Mouse (Mus musculus) frontal cortex, adult (tissue): Measurements from ENCODE around the gene Spag9.

Experiments used
- ATAC-seq: cut with Nextera tagmentation; 2 replicates; pipeline ENCODE4 v1.9.2; 2017; ENCODE audit warnings: mild to moderate bottlenecking, moderate library complexity, mixed read lengths; ENCODE audit not compliant: low TSS enrichment

Gene Spag9

GRCm38 (mm10) chr11:94130118-94131095 lies 134.5 kb downstream of the Spag9 start:
- ATAC-seq, result no peak

GRCm38 (mm10) chr11:94133344-94133955 lies 137.6 kb downstream of the Spag9 start:
- peak; percentile 18 for ATAC-seq

GRCm38 (mm10) chr11:94134076-94134838 lies 138.4 kb downstream of the Spag9 start:
- ATAC-seq, result no peak

GRCm38 (mm10) chr11:94135581-94136001 lies 139.7 kb downstream of the Spag9 start:
- no peak for ATAC-seq

- ATAC-seq, result no peak
These were observed 140.8 kb downstream of the Spag9 start for GRCm38 (mm10) chr11:94136656-94137055.

- ATAC-seq, result no peak
These were observed 141.6 kb downstream of the Spag9 start for GRCm38 (mm10) chr11:94137326-94138061.

GRCm38 (mm10) chr11:94138411-94139231 lies 142.7 kb downstream of the Spag9 start:
- ATAC-seq, result no peak

- no peak for ATAC-seq
These were observed 143.3 kb downstream of the Spag9 start for GRCm38 (mm10) chr11:94139232-94139620.

- no peak for ATAC-seq
These were observed 144.6 kb downstream of the Spag9 start for GRCm38 (mm10) chr11:94140540-94140939.

- ATAC-seq, result no peak
These were observed 145.7 kb downstream of the Spag9 start for GRCm38 (mm10) chr11:94141564-94141963.

GRCm38 (mm10) chr11:94143336-94143735 lies 147.4 kb downstream of the Spag9 start:
- ATAC-seq, result no peak

- ATAC-seq, result peak; percentile 32
These were observed 149.1 kb downstream of the Spag9 start for GRCm38 (mm10) chr11:94144771-94145539.

GRCm38 (mm10) chr11:94146049-94146605 lies 150.2 kb downstream of the Spag9 start:
- ATAC-seq, result peak; percentile 42

- no peak for ATAC-seq
These were observed 151.0 kb downstream of the Spag9 start for GRCm38 (mm10) chr11:94146733-94147485.

GRCm38 (mm10) chr11:94148105-94148696 lies 152.3 kb downstream of the Spag9 start:
- no peak for ATAC-seq

GRCm38 (mm10) chr11:94148931-94149491 lies 153.1 kb downstream of the Spag9 start:
- peak; percentile 36 for ATAC-seq

- ATAC-seq, result peak; percentile 33; the same call in 1 of the 2 replicates
These were observed 153.8 kb downstream of the Spag9 start for GRCm38 (mm10) chr11:94149509-94150259.
